Mouse (Mus musculus): ENCODE data around the gene Spen.

Gene Spen

GRCm38 (mm10) chr4:141419398-141420191 is 118.8 kb downstream of the Spen start:
- DNase-seq: no peak

All from thymus, postnatal 36 days (tissue).